In genomic region chr14:55787731-55788130, GRCm38 (mm10) we compare ENCODE assay signal across 8 mouse cellular contexts. TPM values are rescaled to one million over a fixed set of nuclear protein-coding genes. Genes with fewer than 3 reads are reported as not detected.
A peak's percentile ranks its signal among the peaks of the same experiment; 100 is the strongest.
DNase-seq lines count a peak whose midpoint lies in the region; ATAC-seq and TF ChIP-seq lines count a peak whose summit lies in the region.

No protein-coding gene starts in this region.

- H3K9me3 ChIP-seq in ES-Bruce4 (replicated peaks; ENCODE audit: control insufficient read depth, insufficient read depth, low read length, poor library complexity, severe bottlenecking), result no peaks in the 10 kb centered on the region
- no peaks in the 10 kb centered on the region for H3K9me3 ChIP-seq in liver, postnatal 0 days (ENCODE audit: low read length)
- no peaks in the 10 kb centered on the region for H3K9me3 ChIP-seq in midbrain, embryonic 15.5 days

- no peak for TF ChIP-seq EP300 in ES-Bruce4 (IDR thresholded peaks at IDR 0.05; ENCODE audit: insufficient read depth, low read depth, low read length)
- TF ChIP-seq EP300 in liver, postnatal 0 days (IDR thresholded peaks at IDR 0.05; ENCODE audit: low read depth), result no peak

- no peak overlapping the region for H3K9ac ChIP-seq in ES-Bruce4 (ENCODE audit: low read depth, poor library complexity, severe bottlenecking)
- no peak overlapping the region for H3K9ac ChIP-seq in liver, postnatal 0 days (replicated peaks)
- H3K9ac ChIP-seq in midbrain, embryonic 15.5 days, result no peak overlapping the region

- no peaks in the 10 kb centered on the region for H3K4me1 ChIP-seq in ES-Bruce4 (ENCODE audit: control insufficient read depth, insufficient read depth, low read length)
- H3K4me1 ChIP-seq in liver, postnatal 0 days (ENCODE audit: insufficient read depth), result peaks cover 14% of the 10 kb centered on the region
- H3K4me1 ChIP-seq in midbrain, embryonic 15.5 days, result peaks cover 11% of the 10 kb centered on the region

- DNase-seq in kidney, adult 18-20 months, result peak; percentile 1
- DNase-seq in kidney, adult 11 months, result no peak
- DNase-seq in gastrocnemius, postnatal 25 days, result peak; percentile 3
- DNase-seq in liver, postnatal 0 days, result no peak
- no peak for DNase-seq in retina, postnatal 1 day
- no peak for DNase-seq in frontal cortex, postnatal 25 days (ENCODE audit: low spot score in 2 of 2)

- H3K36me3 ChIP-seq in ES-Bruce4 (ENCODE audit: control insufficient read depth, insufficient read depth, low read length, poor library complexity, severe bottlenecking), result no peaks in the 10 kb centered on the region
- H3K36me3 ChIP-seq in liver, postnatal 0 days (replicated peaks; ENCODE audit: insufficient read depth, low read length), result no peaks in the 10 kb centered on the region
- no peaks in the 10 kb centered on the region for H3K36me3 ChIP-seq in midbrain, embryonic 15.5 days (replicated peaks)

- no peaks in the 10 kb centered on the region for H3K27me3 ChIP-seq in ES-Bruce4 (ENCODE audit: control insufficient read depth, insufficient read depth, low read length, poor library complexity, severe bottlenecking)
- peaks cover 22% of the 10 kb centered on the region for H3K27me3 ChIP-seq in liver, postnatal 0 days (ENCODE audit: insufficient read depth, low read length)
- H3K27me3 ChIP-seq in midbrain, embryonic 15.5 days (replicated peaks), result peaks cover 71% of the 10 kb centered on the region

- no peak for TF ChIP-seq POLR2A in ES-Bruce4 (IDR thresholded peaks at IDR 0.05; ENCODE audit: insufficient read depth, low read length)

- TF ChIP-seq CTCF in ES-Bruce4 (IDR thresholded peaks at IDR 0.05; ENCODE audit: low read depth, low read length), result no peak
- TF ChIP-seq CTCF in liver, postnatal 0 days (IDR thresholded peaks at IDR 0.05; ENCODE audit: low read depth), result no peak

- peak overlapping the region; percentile 94 for H3K4me2 ChIP-seq in liver, postnatal 0 days (ENCODE audit: low read depth, low read length)
- no peak overlapping the region for H3K4me2 ChIP-seq in midbrain, embryonic 15.5 days

- 39% methylated on average over 11 of the region's 11 CpGs for WGBS in liver, postnatal 0 days (ENCODE audit: insufficient replicate concordance)
- WGBS in midbrain, embryonic 15.5 days, result 33% methylated on average over 11 of the region's 11 CpGs

- no peak overlapping the region for H3K27ac ChIP-seq in ES-Bruce4 (ENCODE audit: insufficient read depth, low read length)
- H3K27ac ChIP-seq in liver, postnatal 0 days (ENCODE audit: low read depth), result no peak overlapping the region
- H3K27ac ChIP-seq in midbrain, embryonic 15.5 days, result no peak overlapping the region

- peak overlapping the region; percentile 46 for H3K4me3 ChIP-seq in ES-Bruce4 (ENCODE audit: low read depth, low read length)
- peak overlapping the region; percentile 60 for H3K4me3 ChIP-seq in liver, postnatal 0 days (ENCODE audit: low read depth, low read length)
- H3K4me3 ChIP-seq in midbrain, embryonic 15.5 days, result no peak overlapping the region

- no peak for ATAC-seq in liver, postnatal 0 days
- ATAC-seq in midbrain, embryonic 15.5 days (replicated peaks), result no peak

RNA-seq across cellular contexts. Expression of gene Ripk3, which starts 0.9 kb away (rescaled TPM):
- polyA plus RNA-seq in ES-Bruce4 (2011; ENCODE audit: insufficient read depth, insufficient read length, low read depth, missing spikeins), result 11.0 and 16.4 TPM in 2 replicates
- total RNA-seq in gastrocnemius, postnatal 25 days (2021), result 1 to 10 TPM; 1.3 to 1.7 TPM
- 9.6 and 10.3 TPM in 2 replicates for polyA plus RNA-seq in liver, postnatal 0 days (2015; fragmentation: Nextera tagmentation; extraction: Ambion mirVana)
- polyA plus RNA-seq in midbrain, embryonic 15.5 days (2015; fragmentation: Nextera tagmentation; extraction: Ambion mirVana), result 2.3 and 2.7 TPM in 2 replicates

RNA-seq across cellular contexts. Expression of gene Adcy4, which starts 3.8 kb away (rescaled TPM):
- 0.30 and 1.2 TPM in 2 replicates for polyA plus RNA-seq in ES-Bruce4 (2011; ENCODE audit: insufficient read depth, insufficient read length, low read depth, missing spikeins)
- total RNA-seq in gastrocnemius, postnatal 25 days (2021), result 1 to 10 TPM; 6.4 to 6.5 TPM
- polyA plus RNA-seq in liver, postnatal 0 days (2015; fragmentation: Nextera tagmentation; extraction: Ambion mirVana), result 1.5 and 1.7 TPM in 2 replicates
- polyA plus RNA-seq in midbrain, embryonic 15.5 days (2015; fragmentation: Nextera tagmentation; extraction: Ambion mirVana), result 5.7 and 6.2 TPM in 2 replicates

RNA-seq across cellular contexts. Expression of gene Ltb4r1, which starts 22.0 kb away (rescaled TPM):
- polyA plus RNA-seq in ES-Bruce4 (2011; ENCODE audit: insufficient read depth, insufficient read length, low read depth, missing spikeins), result 2.6 and 3.0 TPM in 2 replicates
- total RNA-seq in gastrocnemius, postnatal 25 days (2021), result not detected
- polyA plus RNA-seq in liver, postnatal 0 days (2015; fragmentation: Nextera tagmentation; extraction: Ambion mirVana), result 21.6 and 22.0 TPM in 2 replicates
- polyA plus RNA-seq in midbrain, embryonic 15.5 days (2015; fragmentation: Nextera tagmentation; extraction: Ambion mirVana), result 0.41 and 0.59 TPM in 2 replicates

RNA-seq across cellular contexts. Expression of gene Ltb4r2, which starts 26.5 kb away (rescaled TPM):
- 5.3 and 6.8 TPM in 2 replicates for polyA plus RNA-seq in ES-Bruce4 (2011; ENCODE audit: insufficient read depth, insufficient read length, low read depth, missing spikeins)
- under 1 TPM in 1 of 2 experiments, not detected in 1; 0.10 TPM for total RNA-seq in gastrocnemius, postnatal 25 days (2021)
- 1.8 and 2.1 TPM in 2 replicates for polyA plus RNA-seq in liver, postnatal 0 days (2015; fragmentation: Nextera tagmentation; extraction: Ambion mirVana)
- 0.67 and 0.70 TPM in 2 replicates for polyA plus RNA-seq in midbrain, embryonic 15.5 days (2015; fragmentation: Nextera tagmentation; extraction: Ambion mirVana)

RNA-seq across cellular contexts. Expression of gene Cideb, which starts 29.5 kb away (rescaled TPM):
- polyA plus RNA-seq in ES-Bruce4 (2011; ENCODE audit: insufficient read depth, insufficient read length, low read depth, missing spikeins), result not detected in 2 replicates
- total RNA-seq in gastrocnemius, postnatal 25 days (2021), result not detected
- 191 and 192 TPM in 2 replicates for polyA plus RNA-seq in liver, postnatal 0 days (2015; fragmentation: Nextera tagmentation; extraction: Ambion mirVana)
- polyA plus RNA-seq in midbrain, embryonic 15.5 days (2015; fragmentation: Nextera tagmentation; extraction: Ambion mirVana), result 0.25 and 0.66 TPM in 2 replicates

Comparison
In these comparisons a context has a peak if more than half of its experiments do, and no peak if none do; other contexts are left out.
1. DNase-seq: peak in kidney, adult 18-20 months (single experiment) and gastrocnemius, postnatal 25 days (single experiment); none in kidney, adult 11 months (single experiment), liver, postnatal 0 days (single experiment), retina, postnatal 1 day (single experiment) and frontal cortex, postnatal 25 days (0 of 2).